Mouse (Mus musculus) ES-E14 (cell line): ENCODE data around the gene Bola2.
"Not testable (repeated sequence)": the region's sequence is repeated elsewhere in the genome, so short reads cannot be mapped to it uniquely, and the experiment has no call there.

Experiments
- CHD2 ChIP-seq: IDR thresholded peaks from 2 replicates; pipeline ENCODE4 v1.6.1; 2014; ENCODE audit warnings: mild to moderate bottlenecking, low read depth, low read length, inconsistent platforms
- ZC3H11A ChIP-seq: IDR thresholded peaks from 2 replicates; pipeline ENCODE4 v1.6.1; 2012; ENCODE audit warnings: low read depth, mild to moderate bottlenecking, inconsistent platforms, low read length, borderline replicate concordance

DNA sequence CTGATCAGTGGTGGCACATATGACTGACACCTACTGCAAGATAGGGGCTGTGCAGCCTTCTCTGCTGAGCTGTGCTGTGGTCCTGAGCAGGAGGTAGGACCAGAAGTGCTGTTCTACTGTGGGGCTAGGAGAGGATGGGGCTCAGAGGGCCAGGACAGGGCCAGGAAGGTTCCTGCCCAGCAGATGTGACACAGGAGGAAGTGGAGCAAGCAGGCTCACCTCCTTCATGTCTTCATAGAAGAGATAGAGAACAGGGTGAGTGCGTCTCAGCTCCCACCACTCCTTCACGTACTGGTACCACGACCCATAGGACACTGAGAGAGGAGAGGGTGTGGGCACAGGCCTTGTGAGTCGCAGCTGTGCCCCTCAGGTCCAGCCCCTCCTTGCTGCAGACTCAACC, 7.0 kb upstream of the Bola2 start:
- TF ChIP-seq ZC3H11A, CHD2: not testable (repeated sequence)
